34 mouse cellular contexts compared by ENCODE assay signal in genomic region chr11:101374421-101374938, GRCm38 (mm10). TPM values are rescaled to one million over a fixed set of nuclear protein-coding genes. Genes with fewer than 3 reads are reported as not detected.
"Had no signal": no experiment of that assay in that cellular context is flagged by ENCODE, and none has a peak within 500 bp of the region (broad histone marks: within the 10 kb centered on the region; RNA-seq: fewer than 3 reads in every experiment).

No protein-coding gene starts in this region.

- H3K4me3 ChIP-seq: heart, adult 2 months; heart, embryonic 13.5 days; heart, embryonic 15.5 days; hindbrain, embryonic 13.5 days; hindbrain, embryonic 15.5 days; kidney, embryonic 15.5 days; limb, embryonic 10.5 days; limb, embryonic 12.5 days; liver, embryonic 12.5 days had no signal

- DNase-seq: gastrocnemius, postnatal 14 days; gastrocnemius, postnatal 36 days; heart, adult 11 months; heart, adult 2 months; heart, postnatal 14 days; heart, postnatal 36 days; kidney, adult 11 months; kidney, adult 8-10 months; kidney, postnatal 14 days; kidney, postnatal 36 days; layer of hippocampus, adult 9-11 months; layer of hippocampus, postnatal 36 days had no signal

- H3K4me1 ChIP-seq: heart, embryonic 13.5 days; heart, embryonic 15.5 days; hindbrain, embryonic 13.5 days; hindbrain, embryonic 15.5 days; kidney, embryonic 15.5 days; limb, embryonic 10.5 days; limb, embryonic 12.5 days; liver, embryonic 12.5 days had no signal

- H3K9ac ChIP-seq: heart, embryonic 13.5 days; heart, embryonic 15.5 days; hindbrain, embryonic 13.5 days; hindbrain, embryonic 15.5 days; kidney, embryonic 15.5 days; limb, embryonic 12.5 days; liver, embryonic 12.5 days; liver, embryonic 14.5 days had no signal

- H3K27ac ChIP-seq: heart, adult 2 months; heart, embryonic 13.5 days; heart, embryonic 15.5 days; hindbrain, embryonic 13.5 days; hindbrain, embryonic 15.5 days; hindbrain, postnatal 0 days; kidney, embryonic 15.5 days; kidney, postnatal 0 days; limb, embryonic 10.5 days; limb, embryonic 12.5 days; liver, embryonic 12.5 days; liver, embryonic 14.5 days had no signal

- H3K27me3 ChIP-seq: heart, embryonic 15.5 days; hindbrain, embryonic 13.5 days; hindbrain, embryonic 15.5 days; kidney, embryonic 15.5 days; limb, embryonic 12.5 days had no signal

- H3K36me3 ChIP-seq: heart, embryonic 13.5 days; heart, embryonic 15.5 days; hindbrain, embryonic 13.5 days; hindbrain, embryonic 15.5 days; kidney, embryonic 15.5 days; limb, embryonic 10.5 days; limb, embryonic 12.5 days; liver, embryonic 12.5 days had no signal

RNA-seq across cellular contexts. Expression of gene G6pc, which starts 7.1 kb away (rescaled TPM):
- total RNA-seq: gastrocnemius, adult 18-20 months; gastrocnemius, postnatal 14 days; gastrocnemius, postnatal 36 days; heart, adult 2 months; heart, postnatal 14 days; heart, postnatal 36 days; hematopoietic stem cell, adult 5-6 weeks; layer of hippocampus, adult 18-20 months; layer of hippocampus, adult 8-10 months; layer of hippocampus, postnatal 36 days; left cerebral cortex, adult 18-20 months; left cerebral cortex, postnatal 14 days; left cerebral cortex, postnatal 36 days had no signal
- polyA plus RNA-seq: heart, adult 2 months; heart, embryonic 11.5 days; heart, embryonic 13.5 days; heart, embryonic 15.5 days; hindbrain, embryonic 11.5 days; hindbrain, embryonic 13.5 days; hindbrain, embryonic 15.5 days; hindbrain, postnatal 0 days; intestine, embryonic 14.5 days; limb, embryonic 10.5 days; limb, embryonic 12.5 days; limb, embryonic 14.5 days; liver, embryonic 12.5 days had no signal

RNA-seq across cellular contexts. Expression of gene Aoc3, which starts 44.1 kb away (rescaled TPM):
- polyA plus RNA-seq: hindbrain, embryonic 11.5 days; hindbrain, embryonic 13.5 days had no signal

RNA-seq across cellular contexts. Expression of gene Gm27029, which starts 50.1 kb away (rescaled TPM):
- total RNA-seq: hematopoietic stem cell, adult 5-6 weeks had no signal
